Mouse (Mus musculus): ENCODE data around the gene Iffo2.

The Iffo2 gene

GRCm38 (mm10) chr4:139611542-139611953 is 81.2 kb downstream of the Iffo2 start:
- DNase-seq = peak; percentile 89

GRCm38 (mm10) chr4:139614524-139615260 is 84.3 kb downstream of the Iffo2 start:
- DNase-seq = no peak

- peak; percentile 76 for DNase-seq
These were observed 86.1 kb downstream of the Iffo2 start for GRCm38 (mm10) chr4:139616276-139617000.

- DNase-seq = no peak
These were observed 86.6 kb downstream of the Iffo2 start for GRCm38 (mm10) chr4:139617001-139617364.

GRCm38 (mm10) chr4:139619765-139620164 is 89.4 kb downstream of the Iffo2 start:
- DNase-seq = no peak

GRCm38 (mm10) chr4:139622373-139623282 is 92.3 kb downstream of the Iffo2 start, which contains the start of gene Aldh4a1:
Aldh4a1 (plus strand) TSS chr4:139622866.
- DNase-seq = peak; percentile 85

- DNase-seq = peak; percentile 28
These were observed 93.2 kb downstream of the Iffo2 start for GRCm38 (mm10) chr4:139623434-139624115.

GRCm38 (mm10) chr4:139624116-139624489 is 93.8 kb downstream of the Iffo2 start:
- DNase-seq = no peak

GRCm38 (mm10) chr4:139624706-139625105 is 94.4 kb downstream of the Iffo2 start:
- DNase-seq = no peak

- DNase-seq = no peak
These were observed 97.0 kb downstream of the Iffo2 start for GRCm38 (mm10) chr4:139627361-139627760.

GRCm38 (mm10) chr4:139630171-139630570 is 99.8 kb downstream of the Iffo2 start:
- DNase-seq = peak; percentile 50

- DNase-seq = no peak
These were observed 100.8 kb downstream of the Iffo2 start for GRCm38 (mm10) chr4:139631141-139631540.

- no peak for DNase-seq
These were observed 101.4 kb downstream of the Iffo2 start for GRCm38 (mm10) chr4:139631569-139632253.

- DNase-seq = no peak
These were observed 101.9 kb downstream of the Iffo2 start for GRCm38 (mm10) chr4:139632254-139632580.

- DNase-seq = peak; percentile 87
These were observed 106.0 kb downstream of the Iffo2 start for GRCm38 (mm10) chr4:139636373-139636772.

GRCm38 (mm10) chr4:139637847-139638246 is 107.5 kb downstream of the Iffo2 start:
- no peak for DNase-seq

GRCm38 (mm10) chr4:139638356-139638755 is 108.0 kb downstream of the Iffo2 start:
- no peak for DNase-seq

- DNase-seq = no peak
These were observed 109.5 kb downstream of the Iffo2 start for GRCm38 (mm10) chr4:139639801-139640200.

- no peak for DNase-seq
These were observed 110.0 kb downstream of the Iffo2 start for GRCm38 (mm10) chr4:139640333-139640732.

GRCm38 (mm10) chr4:139640775-139641174 is 110.4 kb downstream of the Iffo2 start:
- DNase-seq = no peak

GRCm38 (mm10) chr4:139641829-139642425 is 111.6 kb downstream of the Iffo2 start:
- DNase-seq = peak; percentile 60

- DNase-seq = peak; percentile 89
These were observed 113.6 kb downstream of the Iffo2 start for GRCm38 (mm10) chr4:139643972-139644371.

Data from thymus, postnatal 4 days (tissue).